Mouse (Mus musculus) heart, postnatal 0 days (tissue): Measurements from ENCODE around the gene Kctd17.

Source experiments
- CTCF ChIP-seq: IDR thresholded peaks from 2 replicates; pipeline ENCODE4 v1.5.1; 2016; ENCODE audit warnings: antibody characterized with exemption, control low read depth, low read depth
- EP300 ChIP-seq: IDR thresholded peaks from 2 replicates; pipeline ENCODE4 v1.6.1; 2016; ENCODE audit warnings: antibody characterized with exemption, low read depth

DNA sequence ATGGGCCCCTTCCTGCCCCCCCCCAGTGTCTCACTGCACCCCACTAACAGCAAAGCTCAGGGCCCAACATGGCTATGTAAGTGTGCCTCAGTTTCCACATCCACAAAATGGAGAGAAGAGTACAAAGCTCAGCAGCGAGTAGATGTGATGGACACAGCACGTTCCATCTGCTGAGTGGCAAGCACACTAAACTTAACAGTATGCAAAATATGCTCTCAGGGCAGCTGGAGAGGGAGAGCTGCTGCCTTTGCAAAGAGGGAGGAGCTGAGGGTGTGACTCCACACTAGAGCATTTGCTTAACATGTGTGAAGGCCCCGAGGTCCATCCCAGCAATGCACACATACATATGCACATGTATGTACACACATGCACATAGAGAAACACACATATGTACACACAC lies 24.6 kb downstream of the Kctd17 start:
- TF ChIP-seq CTCF, result no peak
- TF ChIP-seq EP300, result no peak
